Mouse (Mus musculus): ENCODE data around the gene Tmem198b. TPM values are rescaled to one million over a fixed set of nuclear protein-coding genes. Genes with fewer than 3 reads are reported as not detected.
"Not testable (repeated sequence)": the region's sequence is repeated elsewhere in the genome, so short reads cannot be mapped to it uniquely, and the experiment has no call there.

Gene Tmem198b
- polyA plus RNA-seq (2017; shearing (Covaris generic)) = 1 to 10 TPM; 2.9 to 9.2 TPM

GRCm38 (mm10) chr10:128804271-128805091, at the start of gene Tmem198b:
TSS of gene Tmem198b (minus strand) at chr10:128804370.
- ATAC-seq = peak; percentile 37

GRCm38 (mm10) chr10:128850339-128850738, 46.2 kb upstream of the Tmem198b start:
- ATAC-seq = no peak

DNA sequence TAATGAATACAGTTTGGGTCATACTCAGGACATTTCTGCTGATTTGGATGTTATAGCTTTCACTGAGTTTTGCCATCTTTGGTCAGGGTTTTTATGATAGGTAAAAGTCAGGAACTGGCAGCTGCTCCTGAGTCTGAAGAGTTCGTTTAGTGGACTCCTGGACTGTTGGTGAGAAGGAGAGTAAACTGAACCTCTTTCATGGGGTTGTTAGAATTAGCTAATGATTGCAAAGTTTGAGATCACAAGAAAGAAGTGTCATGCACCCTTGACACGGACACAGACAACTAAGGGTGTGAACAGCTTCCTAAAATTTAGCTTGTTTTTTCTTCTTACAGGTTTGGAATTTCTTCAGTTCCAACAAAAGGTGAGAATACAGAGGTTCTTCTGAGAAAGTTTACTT, 44.3 kb upstream of the Tmem198b start:
- ATAC-seq = no peak

DNA sequence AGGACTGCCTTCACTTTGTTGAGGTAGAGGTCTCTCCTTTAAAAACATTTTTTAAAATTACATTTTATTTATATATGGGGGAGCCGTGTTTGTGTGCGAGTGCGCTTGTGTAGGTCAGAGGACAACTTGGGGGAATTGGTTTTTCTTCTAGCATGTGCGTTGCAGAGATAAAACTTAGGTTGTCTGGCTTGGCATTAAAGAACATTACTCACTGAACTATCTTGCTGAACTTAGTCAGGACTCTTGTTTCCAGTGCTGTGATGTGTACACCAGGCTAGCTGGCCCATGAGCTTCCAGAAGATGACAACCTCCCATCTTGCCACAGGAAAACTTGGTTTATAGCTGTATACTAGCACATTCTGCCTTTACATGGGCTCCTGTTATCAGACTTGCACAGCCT, 42.5 kb upstream of the Tmem198b start:
- no peak for ATAC-seq

DNA sequence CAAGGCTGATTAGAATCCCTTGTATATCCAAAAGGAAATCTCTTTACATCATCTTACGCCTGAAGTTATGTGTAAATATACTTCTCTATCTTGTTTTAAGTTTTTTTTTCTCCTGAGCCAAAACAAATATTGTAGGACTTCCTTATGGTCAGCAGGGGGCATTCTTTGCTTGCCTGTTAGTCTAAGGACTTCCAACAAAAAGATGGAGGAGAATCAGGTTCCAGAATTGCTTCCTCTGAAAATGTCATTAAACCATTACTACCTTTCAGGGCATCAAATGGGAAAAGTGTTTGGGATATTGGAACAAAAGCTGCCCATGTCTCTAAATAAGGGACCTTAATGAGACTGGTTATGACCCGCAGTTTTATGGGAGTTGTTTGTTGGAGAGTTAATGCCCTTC, 41.3 kb upstream of the Tmem198b start:
- ATAC-seq = no peak

DNA sequence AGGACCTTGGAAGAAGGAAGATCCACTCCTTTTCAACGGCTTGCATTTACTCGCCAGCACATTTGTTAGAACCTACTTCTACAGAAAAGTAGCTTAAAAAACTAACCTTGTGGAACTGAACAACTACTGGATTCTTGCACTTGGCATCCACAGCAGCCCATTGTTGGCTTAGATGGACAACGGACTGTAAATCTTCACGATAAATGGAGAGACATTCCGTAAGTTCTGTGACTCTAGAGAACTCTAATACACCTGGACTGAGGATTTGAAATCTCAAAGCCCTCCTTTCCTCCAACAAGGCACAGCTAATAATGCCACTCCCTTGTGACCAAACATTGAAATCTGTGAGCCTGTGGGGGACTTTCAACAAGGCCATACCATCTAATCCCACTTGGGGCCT, 39.1 kb upstream of the Tmem198b start:
- no peak for ATAC-seq

DNA sequence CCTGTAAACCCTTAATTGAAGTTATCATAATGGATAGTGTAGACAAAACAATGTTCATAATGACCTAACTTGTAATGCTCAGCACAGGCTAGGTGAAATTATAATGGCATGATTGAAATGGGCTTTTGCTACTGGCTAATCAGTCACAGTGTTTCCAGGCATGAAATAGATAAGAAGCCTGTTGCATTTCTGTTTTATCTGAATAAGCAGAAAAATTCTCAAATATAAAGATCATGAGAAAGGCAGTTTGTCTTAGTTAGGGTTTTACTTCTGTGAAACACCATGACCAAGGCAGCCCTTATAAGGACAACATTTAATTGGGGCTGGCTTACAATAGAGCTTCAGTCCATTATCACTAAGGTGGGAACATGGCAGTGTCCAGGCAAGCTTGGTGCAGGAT, 36.4 kb upstream of the Tmem198b start:
- ATAC-seq = no peak

DNA sequence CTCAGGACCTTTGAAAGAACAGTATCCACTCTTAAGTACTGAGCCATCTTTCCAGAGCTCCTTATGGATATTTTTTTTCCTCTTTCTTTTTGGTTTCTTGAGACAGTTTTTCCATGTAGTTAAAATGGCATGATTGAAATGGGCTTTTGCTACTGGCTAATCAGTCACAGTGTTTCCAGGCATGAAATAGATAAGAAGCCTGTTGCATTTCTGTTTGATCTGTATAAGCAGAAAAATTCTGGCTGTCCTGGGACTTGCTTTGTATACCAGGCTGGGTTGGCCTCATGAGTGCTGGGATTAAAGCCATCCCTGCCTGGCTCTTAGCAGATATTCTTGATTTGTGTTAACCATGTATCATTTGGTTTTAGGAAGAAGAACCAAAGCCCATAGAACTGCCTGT, 35.3 kb upstream of the Tmem198b start:
- ATAC-seq = no peak

DNA sequence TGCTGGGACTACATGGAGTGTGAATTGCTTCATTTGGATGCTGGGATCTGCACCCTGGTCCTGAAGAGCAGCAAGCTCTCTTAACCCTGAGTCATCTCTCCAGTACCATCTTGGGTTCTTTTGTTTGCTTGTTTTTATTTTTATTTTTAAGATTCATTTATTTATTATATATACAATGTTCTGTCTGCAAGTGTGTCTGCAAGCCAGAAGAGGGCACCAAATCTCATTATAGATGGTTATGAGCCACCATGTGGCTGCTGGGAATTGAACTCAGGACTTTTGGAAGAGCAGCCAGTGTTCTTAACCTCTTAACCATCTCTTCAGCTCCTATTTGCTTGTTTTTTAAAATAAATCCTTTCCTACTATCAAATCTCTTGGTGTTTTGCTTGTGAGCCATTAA, 33.2 kb upstream of the Tmem198b start:
- no peak for ATAC-seq

DNA sequence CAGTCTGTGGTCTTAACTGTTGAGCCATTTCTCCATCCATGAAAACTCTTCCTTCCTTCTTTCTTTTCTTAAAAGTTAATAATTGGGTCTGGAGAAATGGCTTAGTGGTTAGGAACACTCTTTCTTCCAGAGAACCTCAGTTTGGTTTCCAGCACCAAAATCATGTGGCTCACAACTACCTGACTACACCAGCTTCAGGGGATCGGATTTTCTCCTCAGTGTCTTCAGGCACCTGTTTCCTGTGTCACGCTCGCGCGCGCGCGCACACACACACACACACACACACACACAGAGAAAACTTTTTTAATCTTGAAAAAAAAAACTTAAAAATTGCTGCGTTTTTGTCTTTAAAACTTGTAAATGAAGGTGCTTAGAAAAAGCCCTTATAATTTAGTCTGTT, 19.7 kb upstream of the Tmem198b start:
- no peak for ATAC-seq

DNA sequence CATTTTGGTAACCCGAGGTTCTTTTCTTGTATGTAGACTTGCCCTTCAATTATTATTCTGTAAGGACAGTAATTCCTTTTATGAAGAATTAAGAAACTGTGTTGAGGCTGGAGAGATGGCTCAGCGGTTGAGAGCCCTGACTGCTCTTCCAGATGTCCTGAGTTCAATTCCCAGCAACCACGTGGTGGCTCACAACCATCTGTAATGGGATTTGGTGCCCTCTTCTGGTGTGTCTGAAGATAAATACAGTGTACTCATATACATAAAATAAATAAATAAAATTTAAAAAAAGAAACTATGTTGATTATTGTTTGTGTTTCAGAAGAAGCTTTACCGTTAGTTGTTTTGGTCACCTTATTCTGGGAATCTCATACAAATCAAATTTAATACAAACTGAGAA, 18.9 kb upstream of the Tmem198b start:
- ATAC-seq = not testable (repeated sequence)

DNA sequence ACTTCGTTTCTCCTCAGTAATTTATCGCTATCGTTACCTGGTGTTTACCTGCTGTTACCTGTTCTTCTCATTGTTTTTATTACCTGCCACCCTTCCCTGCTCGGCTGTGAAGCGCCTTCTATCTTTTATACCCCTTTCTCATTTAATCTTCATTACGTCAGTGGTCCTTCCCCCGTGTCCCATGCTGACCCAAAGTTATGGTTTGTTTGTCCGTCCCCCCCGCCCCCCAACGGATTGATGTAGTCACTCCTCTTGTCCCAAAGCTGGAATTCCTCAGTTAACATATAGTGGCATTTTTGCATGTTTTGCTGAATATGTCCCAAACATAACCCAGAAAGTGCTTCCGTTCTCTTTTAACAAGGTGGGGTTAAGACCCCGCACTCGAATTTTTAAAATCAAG, 18.0 kb upstream of the Tmem198b start:
- ATAC-seq = no peak

- peak; percentile 98 for ATAC-seq
Observed at GRCm38 (mm10) chr10:128821358-128822056, 17.3 kb upstream of the Tmem198b start, which contains the start of gene Ormdl2. TSS of gene Ormdl2 (minus strand) at chr10:128821645.

DNA sequence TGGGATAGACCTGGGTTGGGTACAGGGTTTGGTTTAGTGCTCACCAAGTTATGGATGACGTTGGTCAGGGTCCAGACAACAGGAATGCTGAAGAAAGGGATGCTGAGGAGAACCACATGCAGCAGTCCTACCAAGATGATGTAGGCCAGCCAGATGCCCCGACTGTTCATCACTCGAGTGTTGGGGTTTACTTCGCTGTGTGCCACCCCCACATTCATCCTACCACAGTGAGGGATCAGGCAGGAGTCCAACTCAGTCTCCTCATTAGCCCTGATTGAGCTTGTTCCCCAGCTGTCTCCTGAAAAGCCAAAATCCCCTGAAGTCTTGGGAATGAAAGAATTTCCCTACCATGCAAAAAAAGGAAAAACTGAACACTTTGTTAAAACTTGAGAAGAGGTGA, 16.0 kb upstream of the Tmem198b start:
- ATAC-seq = no peak

GRCm38 (mm10) chr10:128817033-128817432, 12.9 kb upstream of the Tmem198b start, which contains the start of gene Sarnp:
TSS of gene Sarnp (plus strand) at chr10:128817333.
- ATAC-seq = no peak

- no peak for ATAC-seq
Observed at GRCm38 (mm10) chr10:128807018-128807417, 2.8 kb upstream of the Tmem198b start.

DNA sequence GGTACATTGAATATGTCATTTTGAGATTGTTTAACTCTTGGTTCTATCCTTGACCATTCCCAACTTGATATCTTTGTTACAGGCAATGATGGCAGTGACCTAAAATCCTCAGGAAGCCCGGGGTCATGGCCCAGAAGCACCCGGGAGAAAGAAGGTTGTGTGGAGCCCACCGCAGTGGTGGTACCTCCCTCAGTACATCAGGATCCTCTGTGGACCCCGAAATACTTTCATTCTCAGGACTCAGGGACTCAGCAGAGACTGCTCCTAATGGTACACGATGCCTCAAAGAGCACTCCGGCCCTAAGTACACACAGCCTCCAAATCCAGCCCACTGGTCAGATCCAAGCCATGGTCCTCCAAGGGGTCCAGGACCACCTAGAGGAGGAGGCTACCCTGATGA, 1.9 kb upstream of the Tmem198b start:
- no peak for ATAC-seq

GRCm38 (mm10) chr10:128805092-128806000, 1.2 kb upstream of the Tmem198b start:
- ATAC-seq = peak; percentile 95

GRCm38 (mm10) chr10:128803771-128804270, 349 bp downstream of the Tmem198b start, which contains the start of gene Dnajc14:
TSS of gene Dnajc14 (plus strand) at chr10:128804062.
- ATAC-seq = no peak

DNA sequence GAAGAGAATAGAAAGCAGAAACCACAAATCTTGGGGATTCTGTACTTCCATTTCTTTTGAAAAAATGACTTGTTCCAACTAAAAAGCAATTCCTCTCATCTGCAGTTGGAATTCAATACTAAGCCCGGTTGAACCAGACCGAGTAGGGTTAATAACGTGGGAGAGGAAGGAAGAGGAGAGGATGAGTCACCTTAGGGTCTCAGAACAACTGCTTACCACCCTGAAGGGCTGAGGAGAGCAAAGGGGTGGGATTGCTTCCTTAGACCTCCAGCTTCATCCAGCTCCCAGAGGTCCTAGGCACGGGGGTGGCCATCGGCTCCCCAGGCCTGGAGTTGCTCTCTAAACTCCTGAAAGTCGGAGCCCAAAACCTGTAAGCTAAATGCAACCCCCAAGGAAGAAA, 809 bp downstream of the Tmem198b start:
- no peak for ATAC-seq

DNA sequence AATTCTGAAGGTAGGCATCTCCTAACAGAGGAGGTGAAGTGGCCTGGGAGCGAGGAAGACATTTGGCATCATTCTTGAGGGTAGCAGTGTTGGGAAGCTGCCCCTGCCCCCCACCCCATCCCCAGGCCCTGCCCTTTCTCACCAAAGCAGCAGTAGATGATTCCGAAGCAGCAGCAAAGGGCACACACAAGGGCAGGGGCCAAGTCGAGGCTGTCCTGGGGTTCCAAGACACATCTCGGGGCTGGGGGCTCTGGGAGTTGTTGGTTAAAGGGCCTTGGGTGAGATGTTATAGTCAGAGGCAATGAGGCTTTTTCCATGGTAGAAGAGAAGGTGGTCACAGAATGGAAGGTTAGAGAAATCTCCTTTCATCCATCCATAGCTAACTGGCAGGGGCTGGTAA, 1.2 kb downstream of the Tmem198b start:
- ATAC-seq = no peak

DNA sequence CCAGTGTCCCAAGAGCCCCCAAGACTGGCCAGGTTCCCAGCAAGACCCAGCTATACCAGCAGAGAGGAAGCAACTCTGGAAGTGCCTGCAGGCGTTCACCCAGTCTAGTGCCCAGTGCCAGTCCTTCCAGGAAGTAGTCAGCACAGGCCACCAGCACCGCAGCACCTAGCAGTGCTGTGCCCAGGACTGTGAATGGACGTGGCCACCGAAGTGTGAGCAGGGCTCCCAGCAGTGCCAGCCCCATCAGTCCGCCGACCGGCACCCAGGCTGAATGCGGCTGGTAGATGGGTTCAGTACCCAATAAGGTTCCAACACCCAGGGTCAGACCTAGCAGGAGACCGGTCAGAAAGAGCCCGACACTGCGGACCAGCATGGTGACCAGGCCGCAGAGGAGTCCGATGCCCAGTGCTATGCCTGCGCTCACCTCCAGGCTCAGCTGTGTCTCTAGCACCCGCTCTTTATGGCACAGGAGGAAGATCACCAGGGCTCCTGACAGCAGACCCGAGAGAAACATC, 2.1 kb downstream of the Tmem198b start:
- ATAC-seq = no peak

Measured in CD4-positive, CD25-positive, alpha-beta regulatory T cell, adult 4 months (primary cell).